Mouse (Mus musculus) inflammation-experienced regulatory T-cells, adult 6 months (primary cell): Measurements from ENCODE around the gene Ilf3. TPM values are rescaled to one million over a fixed set of nuclear protein-coding genes. Genes with fewer than 3 reads are reported as not detected.

Experiments used
- ATAC-seq: one replicate; pipeline ENCODE4 v1.8.0; 2017
- polyA plus RNA-seq, 3 experiments: library from polyadenylated mRNA; unstranded; fragments of 100-300 nt; shearing (Covaris generic); gene quantifications; one replicate each; pipeline ENCODE4 v1.2.1; 2017

Gene Ilf3
- polyA plus RNA-seq, 3 experiments from 2014 or later: 92.5 to 122 (median 122) TPM

DNA sequence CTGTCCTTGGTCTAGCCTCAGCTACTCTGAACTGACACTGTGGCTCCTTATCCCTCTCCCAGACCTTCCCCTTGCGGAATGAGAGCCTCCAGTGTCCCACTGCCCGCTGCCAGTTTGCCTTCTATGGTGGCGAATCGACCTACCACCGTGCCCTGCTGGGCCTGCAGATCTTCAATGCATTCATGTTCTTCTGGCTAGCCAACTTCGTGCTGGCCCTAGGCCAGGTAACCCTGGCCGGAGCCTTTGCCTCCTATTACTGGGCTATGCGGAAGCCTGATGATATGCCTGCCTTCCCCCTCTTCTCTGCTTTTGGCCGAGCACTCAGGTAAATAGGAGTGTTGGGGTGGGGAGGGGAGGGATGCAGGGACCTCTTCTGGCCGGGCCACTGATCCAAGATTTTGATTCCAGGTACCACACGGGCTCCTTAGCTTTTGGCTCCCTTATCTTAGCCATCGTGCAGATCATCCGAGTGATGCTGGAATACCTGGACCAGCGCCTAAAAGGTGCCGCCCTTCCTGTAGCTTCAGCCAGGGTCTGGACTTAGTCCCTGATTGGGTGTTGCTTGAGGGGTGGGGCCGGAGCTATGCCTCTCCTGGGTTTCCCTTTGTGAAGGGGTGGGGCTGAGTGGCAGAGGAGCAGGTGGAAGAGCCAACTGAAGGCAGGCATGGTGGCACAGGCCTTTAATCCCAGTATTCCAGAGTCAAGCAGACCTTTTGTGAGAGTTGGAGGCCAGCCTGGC, 20.9 kb upstream of the Ilf3 start:
- no peak for ATAC-seq

DNA sequence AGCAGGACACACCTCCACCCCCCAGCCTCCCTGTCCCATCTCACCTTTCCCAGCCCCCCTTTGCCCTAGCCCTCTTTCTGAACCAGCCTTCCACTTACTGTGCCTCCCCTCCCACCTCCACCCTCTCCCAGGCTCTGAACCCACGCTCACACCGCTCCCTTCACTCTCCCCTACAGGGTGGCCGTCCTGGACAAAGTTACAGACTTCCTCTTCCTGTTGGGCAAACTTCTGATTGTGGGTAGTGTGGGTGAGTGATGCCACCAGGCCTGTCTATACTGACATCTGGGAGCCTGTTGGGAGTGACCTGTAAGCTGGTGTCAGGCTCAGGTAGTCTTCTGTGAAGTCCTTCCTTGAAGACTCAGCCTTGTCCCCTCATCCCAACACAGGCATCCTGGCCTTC, 19.5 kb upstream of the Ilf3 start:
- ATAC-seq: no peak

DNA sequence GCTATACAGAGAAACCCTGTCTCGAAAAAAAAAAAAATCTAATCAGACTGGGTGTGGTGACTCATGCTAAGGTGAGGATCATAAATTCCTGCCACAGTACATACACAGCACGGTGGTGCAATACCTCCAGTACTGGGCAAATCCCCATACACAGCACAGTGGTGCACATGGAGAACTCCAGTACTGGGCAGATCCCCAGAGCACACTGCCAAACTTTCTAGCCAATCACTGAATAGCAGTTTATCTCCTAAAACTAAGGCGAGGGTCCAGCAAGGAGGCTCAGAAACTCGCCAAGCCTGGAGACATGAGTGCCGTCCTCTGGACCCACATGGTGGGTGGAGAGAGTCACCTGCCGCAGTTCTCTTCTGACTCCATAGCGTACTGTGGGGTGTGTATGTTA, 16.5 kb upstream of the Ilf3 start:
- no peak for ATAC-seq

DNA sequence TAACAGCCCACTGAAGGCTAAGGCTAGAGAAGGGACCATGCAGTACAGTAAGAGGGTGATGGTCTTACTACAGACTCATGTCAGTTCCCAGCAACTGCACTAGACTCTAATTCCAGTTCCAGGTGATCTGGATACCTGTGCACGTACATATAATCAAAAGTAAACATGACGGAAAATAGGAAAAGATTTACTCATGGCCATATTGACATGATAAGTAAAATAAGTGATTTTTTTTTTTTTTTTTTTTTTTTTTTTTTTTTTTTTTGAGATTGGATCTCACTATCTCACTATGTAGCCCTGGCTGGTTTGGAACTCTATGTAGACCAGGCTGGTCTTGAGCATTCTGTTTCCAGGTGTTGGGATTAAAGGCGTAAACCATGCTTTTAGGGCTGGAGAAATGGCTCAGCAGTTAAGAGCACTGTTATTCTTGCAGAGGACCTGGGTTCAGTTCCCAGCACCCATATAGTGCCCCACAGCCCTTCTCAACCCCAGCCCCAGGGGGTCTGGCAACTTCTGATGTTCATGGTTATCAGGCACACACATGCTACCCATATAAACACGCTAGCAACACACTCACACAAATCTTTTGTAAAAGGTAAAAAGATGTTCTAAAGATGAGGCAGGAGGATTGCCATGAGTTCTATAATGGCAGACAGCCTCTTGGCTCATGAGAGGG, 15.8 kb upstream of the Ilf3 start:
- ATAC-seq: no peak

- ATAC-seq: no peak
Measured at GRCm38 (mm10) chr9:21352463-21353372, 15.0 kb upstream of the Ilf3 start.

GRCm38 (mm10) chr9:21353373-21353686, 14.3 kb upstream of the Ilf3 start:
- no peak for ATAC-seq

DNA sequence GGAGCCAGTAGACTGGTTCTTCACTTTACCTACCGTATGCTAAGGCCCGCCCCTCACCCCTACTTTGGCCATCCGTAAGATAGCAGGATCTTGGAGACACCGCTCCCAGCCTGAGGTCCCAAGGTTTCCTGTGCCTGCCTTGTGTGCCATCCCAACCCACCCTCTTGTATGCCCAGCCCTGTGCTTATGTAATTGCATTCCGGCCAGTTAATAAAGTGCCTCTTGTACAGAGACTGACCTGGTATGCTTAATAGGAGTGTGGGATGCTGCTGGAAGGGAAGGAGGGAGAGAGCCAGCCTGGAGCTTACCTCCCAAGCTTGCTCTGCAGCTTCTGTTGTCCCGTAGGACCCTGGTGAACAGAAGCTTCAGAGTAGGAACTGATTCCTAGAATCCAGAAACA, 12.9 kb upstream of the Ilf3 start:
- ATAC-seq: no peak

DNA sequence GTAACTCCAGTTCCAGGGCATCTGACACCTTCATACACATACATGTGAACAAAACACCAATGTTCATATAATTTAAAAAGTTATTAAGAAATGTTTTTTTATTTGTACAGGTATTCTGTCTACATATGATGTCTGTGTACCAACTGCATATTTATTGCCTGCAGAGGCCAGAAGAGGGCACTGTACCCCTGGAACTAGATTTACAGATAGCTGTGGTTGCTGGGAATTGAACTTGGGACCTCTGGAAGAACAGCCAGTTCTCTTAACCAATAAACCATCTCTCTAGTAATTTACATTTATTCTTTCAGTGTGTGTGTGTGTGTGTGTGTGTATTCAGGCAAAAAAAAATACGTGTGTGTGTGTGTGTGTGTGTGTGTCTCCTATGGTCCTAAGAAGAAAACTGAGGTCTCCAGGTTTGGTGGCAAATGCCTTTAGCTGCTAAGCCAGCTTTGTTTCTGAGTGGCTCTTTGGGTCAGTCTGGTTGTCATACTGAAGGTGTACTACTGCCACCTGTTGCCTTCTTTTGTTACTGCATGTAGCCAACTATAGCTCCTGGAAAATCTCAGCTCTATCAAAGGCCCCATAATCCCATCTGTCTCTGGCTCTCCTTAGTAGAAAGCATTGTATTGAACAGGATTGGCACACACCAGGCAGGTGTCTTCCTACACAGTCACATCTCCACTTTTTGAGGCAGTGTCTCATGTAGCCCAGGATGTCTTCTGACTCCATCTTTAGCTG, 10.5 kb upstream of the Ilf3 start:
- peak; percentile 78 for ATAC-seq

- no peak for ATAC-seq
Measured at GRCm38 (mm10) chr9:21366541-21367220, 990 bp upstream of the Ilf3 start.

DNA sequence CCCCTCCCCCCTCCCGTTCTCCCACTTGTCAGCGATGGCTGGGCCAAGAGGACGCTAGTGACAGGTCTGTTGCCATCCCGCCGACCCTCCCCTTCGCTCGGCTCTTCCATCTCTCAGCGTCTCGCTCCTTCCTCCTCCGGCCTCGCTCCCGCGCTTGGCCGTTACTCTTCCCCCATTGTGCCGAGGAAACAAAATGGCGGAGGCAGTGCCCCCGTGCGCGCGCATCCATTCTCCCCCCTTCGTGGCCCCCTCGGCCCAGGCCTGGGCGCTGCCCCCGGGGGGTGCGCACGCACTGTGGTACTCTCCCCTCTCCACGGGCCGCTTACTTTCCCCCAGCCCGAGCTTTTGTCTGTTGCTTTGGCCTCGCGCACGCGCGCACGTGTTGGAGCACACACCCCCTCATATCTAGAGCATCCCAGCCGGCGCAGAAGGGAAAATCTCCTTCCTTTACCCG, 487 bp downstream of the Ilf3 start:
- peak; percentile 19 for ATAC-seq

- no peak for ATAC-seq
Measured at GRCm38 (mm10) chr9:21369080-21369479, 1.4 kb downstream of the Ilf3 start.

GRCm38 (mm10) chr9:21370876-21371275, 3.2 kb downstream of the Ilf3 start:
- no peak for ATAC-seq

GRCm38 (mm10) chr9:21372508-21372907, 4.8 kb downstream of the Ilf3 start:
- ATAC-seq: no peak

DNA sequence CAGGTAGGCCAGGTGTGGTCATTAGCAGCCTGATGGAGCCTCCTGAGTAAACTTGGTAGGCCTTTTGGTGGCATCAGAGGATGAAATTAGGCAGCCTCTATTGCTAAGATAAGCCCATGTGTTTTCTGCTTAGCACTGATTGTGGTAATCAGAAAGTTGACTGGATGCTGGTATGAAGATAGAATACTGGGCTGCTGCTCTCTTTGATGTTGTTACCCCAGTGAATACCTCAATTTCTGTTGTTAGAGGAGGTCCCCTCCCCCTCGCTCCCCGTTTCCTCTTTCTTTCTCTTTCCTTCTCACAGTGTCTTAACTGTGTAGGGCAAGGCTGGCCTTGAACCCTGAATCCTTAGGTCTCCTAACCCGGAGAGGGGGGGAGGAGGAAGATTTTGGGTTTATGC, 11.5 kb downstream of the Ilf3 start:
- ATAC-seq: peak; percentile 35

GRCm38 (mm10) chr9:21380868-21381267, 13.2 kb downstream of the Ilf3 start:
- ATAC-seq: no peak

DNA sequence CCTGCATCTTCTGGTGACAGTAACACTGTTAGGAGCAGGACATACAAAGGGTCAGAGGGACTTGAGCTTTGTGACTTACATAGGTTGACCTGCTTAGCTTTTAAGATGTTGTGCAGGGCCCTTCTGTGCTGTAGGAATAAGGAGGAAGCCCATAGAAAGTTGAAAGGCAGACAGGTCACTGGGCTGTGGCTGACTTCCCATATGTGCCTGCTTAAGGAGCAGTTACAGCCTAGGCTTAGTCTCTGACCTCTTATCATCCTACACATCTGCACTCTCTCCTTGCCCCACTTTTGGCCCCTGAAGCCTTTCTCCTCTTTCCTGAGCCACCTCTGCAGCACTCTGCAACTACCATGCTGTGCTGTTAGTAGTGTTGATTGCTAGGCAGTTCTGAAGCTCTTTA, 16.3 kb downstream of the Ilf3 start:
- no peak for ATAC-seq

GRCm38 (mm10) chr9:21392646-21393175, 25.0 kb downstream of the Ilf3 start:
- ATAC-seq: no peak

DNA sequence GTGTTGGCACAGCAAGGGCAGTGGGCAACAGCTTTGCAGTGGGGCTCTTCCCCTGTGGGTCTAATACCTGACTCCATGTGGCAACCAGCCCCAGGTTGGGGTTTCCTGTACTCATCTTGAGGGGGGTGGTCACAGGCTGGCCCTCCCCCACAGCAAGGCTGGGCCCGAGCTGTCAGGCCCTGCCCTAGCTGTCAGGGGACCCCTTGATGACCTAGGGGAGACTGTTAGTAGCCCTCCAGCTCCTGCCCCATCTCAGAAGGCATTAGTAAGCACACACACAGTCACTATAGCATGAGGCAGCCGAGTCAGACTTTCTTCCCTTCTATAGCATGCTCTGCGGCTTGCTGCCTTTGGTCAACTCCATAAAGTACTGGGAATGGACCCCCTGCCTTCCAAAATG, 28.0 kb downstream of the Ilf3 start:
- ATAC-seq: no peak

DNA sequence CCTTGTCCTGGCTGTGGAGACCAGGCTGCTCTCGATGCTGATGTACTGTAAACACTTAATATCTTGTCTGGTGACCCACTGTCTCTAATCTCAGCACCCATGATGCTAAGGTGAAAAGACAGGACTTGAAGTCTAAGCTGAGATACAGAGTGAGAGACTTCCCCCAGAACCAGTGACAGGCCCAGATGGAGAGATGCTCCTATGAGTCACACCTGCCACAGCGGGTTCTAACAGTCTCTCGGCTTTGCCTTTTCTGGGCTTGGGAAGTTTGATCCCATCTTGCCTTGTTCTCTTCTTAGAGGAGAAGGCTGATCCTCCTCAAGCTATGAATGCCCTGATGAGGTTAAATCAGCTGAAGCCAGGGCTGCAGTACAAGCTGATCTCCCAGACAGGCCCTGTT, 29.5 kb downstream of the Ilf3 start:
- ATAC-seq: no peak

- no peak for ATAC-seq
Measured at GRCm38 (mm10) chr9:21401042-21401441, 33.4 kb downstream of the Ilf3 start.

- no peak for ATAC-seq
Measured at GRCm38 (mm10) chr9:21402764-21403253, 35.1 kb downstream of the Ilf3 start.

GRCm38 (mm10) chr9:21403745-21404144, 36.1 kb downstream of the Ilf3 start:
- ATAC-seq: no peak
